Mouse (Mus musculus) G1E (cell line): Measurements from ENCODE around the gene Lrrc30.

Source experiments
- CTCF ChIP-seq: IDR thresholded peaks from 2 replicates; pipeline ENCODE4 v1.5.1; 2012; ENCODE audit warnings: low read depth, low read length, inconsistent platforms, mixed read lengths
- TAL1 ChIP-seq: conservative IDR thresholded peaks from 2 replicates; pipeline ENCODE4 v1.6.1; 2012; ENCODE audit warnings: low read depth, low read length, inconsistent platforms, mixed read lengths

- TF ChIP-seq CTCF (no peak), TAL1 (no peak)
Observed at GRCm38 (mm10) chr17:67612151-67612550, 20.4 kb downstream of the Lrrc30 start.
